ENCODE assay signal across 13 mouse cellular contexts in genomic region chr2:109993404-109993803, GRCm38 (mm10).
"Had no signal": no experiment of that assay in that cellular context is flagged by ENCODE, and none has a peak within 500 bp of the region (broad histone marks: within the 10 kb centered on the region; RNA-seq: fewer than 3 reads in every experiment).

No protein-coding gene starts in this region.

- H3K36me3 ChIP-seq: limb, embryonic 12.5 days; lung, embryonic 15.5 days; midbrain, embryonic 13.5 days had no signal

- H3K9me3 ChIP-seq: limb, embryonic 12.5 days; lung, embryonic 15.5 days; midbrain, embryonic 13.5 days had no signal

- H3K27me3 ChIP-seq: limb, embryonic 12.5 days; midbrain, embryonic 13.5 days had no signal

- H3K27ac ChIP-seq: limb, embryonic 12.5 days; lung, embryonic 15.5 days; macrophage; midbrain, embryonic 13.5 days had no signal

- H3K9ac ChIP-seq: limb, embryonic 12.5 days; lung, embryonic 15.5 days; midbrain, embryonic 13.5 days had no signal

- DNase-seq: kidney, adult 11 months; kidney, postnatal 10 days; kidney, postnatal 4 days; layer of hippocampus, postnatal 36 days; lung, postnatal 14 days; right cerebral cortex, postnatal 4 days; spleen, adult 18-20 months had no signal

- H3K4me3 ChIP-seq: limb, embryonic 12.5 days; lung, embryonic 15.5 days; midbrain, embryonic 13.5 days had no signal

- H3K4me1 ChIP-seq: lung, embryonic 15.5 days had no signal

- ATAC-seq: hindbrain, embryonic 16.5 days; inflammation-experienced regulatory T-cells, adult 6 months; midbrain, embryonic 13.5 days had no signal

- H3K4me2 ChIP-seq: limb, embryonic 12.5 days; lung, embryonic 15.5 days; midbrain, embryonic 13.5 days had no signal
